Mouse (Mus musculus) mouse embryonic stem cell (cell line): ENCODE data around the gene Aldh1a1.
"Not testable (repeated sequence)": the region's sequence is repeated elsewhere in the genome, so short reads cannot be mapped to it uniquely, and the experiment has no call there.

ENCODE experiments used
- in situ Hi-C, 2 experiments: fragments of 300-500 bp; cut with MboI; formaldehyde crosslinking; loops; 1 replicate in 1 of 2; 3 replicates in 1 of 2; pipeline ENCODE4 v1.14.3; 2019 to 2020; ENCODE audit warnings: low sequenced_read_pairs in 2 of 2, low pct_unique_long_range_greater_than_20kb in 1 of 2, mixed read lengths in 1 of 2; ENCODE audit not compliant: unreplicated experiment in 1 of 2

Gene Aldh1a1

GRCm38 (mm10) chr19:20492491-20492890, at the start of gene Aldh1a1:
Gene Aldh1a1 (plus strand): TSS chr19:20492715.
- in situ Hi-C loops: no loop called here

- in situ Hi-C loops: no loop called here
Measured at GRCm38 (mm10) chr19:20447807-20448206, 44.7 kb upstream of the Aldh1a1 start.

- in situ Hi-C loops: no loop called here
Measured at GRCm38 (mm10) chr19:20449546-20449945, 43.0 kb upstream of the Aldh1a1 start.

GRCm38 (mm10) chr19:20451045-20451444, 41.5 kb upstream of the Aldh1a1 start:
- in situ Hi-C loops: no loop called here

- in situ Hi-C loops: no loop called here
Measured at GRCm38 (mm10) chr19:20484497-20484896, 8.0 kb upstream of the Aldh1a1 start.

DNA sequence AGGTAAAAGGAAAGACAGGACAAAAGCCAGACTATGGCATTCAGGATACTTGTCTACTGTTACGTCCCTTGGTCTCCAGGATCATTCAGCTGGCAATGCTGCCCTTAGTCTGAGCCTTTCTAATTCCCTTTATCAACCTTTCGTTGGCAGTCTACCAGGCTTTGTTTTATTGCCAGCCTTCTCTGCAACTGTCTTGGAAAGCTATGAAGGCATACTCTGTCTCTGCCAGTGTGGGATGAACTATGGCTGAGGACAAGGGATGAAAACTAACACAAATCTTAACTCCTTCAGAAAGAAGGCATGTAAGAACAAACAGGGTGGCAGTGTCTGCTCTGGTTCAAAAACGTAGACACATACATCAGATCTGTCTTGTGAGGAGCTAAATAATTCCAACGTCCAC, 565 bp upstream of the Aldh1a1 start:
- in situ Hi-C loops: no loop called here

- in situ Hi-C loops: no loop called here
Measured at GRCm38 (mm10) chr19:20496476-20496875, 4.0 kb downstream of the Aldh1a1 start.

- in situ Hi-C loops: no loop called here
Measured at GRCm38 (mm10) chr19:20505359-20505758, 12.8 kb downstream of the Aldh1a1 start.

GRCm38 (mm10) chr19:20506936-20507615, 14.6 kb downstream of the Aldh1a1 start:
- in situ Hi-C loops: no loop called here

DNA sequence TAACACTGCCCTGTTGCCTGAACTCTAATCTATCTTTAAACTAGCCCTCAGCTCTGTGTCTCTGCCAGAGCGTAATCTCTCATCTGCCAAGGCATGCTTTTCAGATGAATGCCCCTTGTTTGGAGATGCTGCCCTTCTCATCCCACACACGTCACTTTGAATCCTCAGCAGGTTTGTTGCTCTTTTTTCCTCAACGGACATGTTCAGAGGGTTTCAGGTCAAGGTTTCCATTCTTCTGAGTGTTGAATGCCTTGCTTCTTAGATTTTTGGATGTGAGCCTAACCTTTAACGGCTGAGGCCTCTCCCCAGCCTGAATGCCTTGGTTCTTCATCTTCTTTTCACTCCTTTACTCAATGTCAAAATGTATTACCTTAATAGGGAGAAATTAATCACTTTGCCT, 16.1 kb downstream of the Aldh1a1 start:
- in situ Hi-C loops: no loop called here

DNA sequence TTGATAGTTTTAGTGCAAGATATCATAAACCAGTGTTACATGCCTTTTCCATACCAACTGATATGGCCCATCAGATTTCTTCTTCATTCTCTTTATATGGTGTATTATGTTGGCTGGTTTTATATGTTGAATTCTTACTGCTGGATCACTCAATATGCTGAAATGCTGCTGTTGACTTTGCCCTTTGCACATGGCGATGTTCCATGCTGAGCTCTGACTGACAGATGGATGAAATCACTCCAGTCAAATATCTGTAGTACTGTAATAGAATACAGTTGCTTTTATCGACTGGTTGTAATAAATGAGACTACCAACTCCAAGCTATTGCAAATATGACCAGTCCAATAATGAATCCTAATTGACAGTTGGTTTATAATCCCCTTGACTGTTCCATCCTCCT, 19.5 kb downstream of the Aldh1a1 start:
- in situ Hi-C loops: no loop called here

GRCm38 (mm10) chr19:20513181-20513580, 20.7 kb downstream of the Aldh1a1 start:
- in situ Hi-C loops: no loop called here

DNA sequence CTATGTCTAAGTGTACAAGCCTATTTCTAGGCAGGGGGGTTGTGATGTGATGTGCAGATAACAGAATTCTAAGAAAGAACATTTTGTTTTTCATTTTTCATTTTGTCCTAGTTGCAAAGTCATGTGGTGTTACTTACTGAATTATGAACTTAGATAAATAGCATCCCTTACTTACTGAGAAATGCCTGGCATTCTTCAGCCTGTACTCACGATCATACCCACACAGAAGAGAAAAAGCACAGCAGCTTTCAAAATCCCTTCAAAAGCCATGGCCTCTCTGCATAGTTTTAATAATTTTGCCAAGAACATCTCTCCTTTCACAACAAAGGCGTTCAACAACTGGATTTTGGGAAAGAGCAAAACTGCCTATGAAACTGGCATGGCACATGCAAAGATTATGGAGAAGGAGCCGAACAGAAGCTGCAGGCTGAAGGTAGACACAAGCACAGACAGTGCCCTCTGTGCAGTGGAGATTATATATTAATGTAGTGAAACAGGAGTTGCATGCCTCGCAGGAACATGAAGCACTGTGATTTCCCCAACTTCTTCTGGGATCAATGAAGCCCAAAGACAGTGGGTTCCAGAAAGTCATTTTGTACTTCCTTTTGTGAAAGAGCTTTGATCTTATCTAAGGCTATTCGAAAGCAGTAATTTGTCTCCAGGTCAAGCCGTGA, 21.3 kb downstream of the Aldh1a1 start:
- in situ Hi-C loops: no loop called here

DNA sequence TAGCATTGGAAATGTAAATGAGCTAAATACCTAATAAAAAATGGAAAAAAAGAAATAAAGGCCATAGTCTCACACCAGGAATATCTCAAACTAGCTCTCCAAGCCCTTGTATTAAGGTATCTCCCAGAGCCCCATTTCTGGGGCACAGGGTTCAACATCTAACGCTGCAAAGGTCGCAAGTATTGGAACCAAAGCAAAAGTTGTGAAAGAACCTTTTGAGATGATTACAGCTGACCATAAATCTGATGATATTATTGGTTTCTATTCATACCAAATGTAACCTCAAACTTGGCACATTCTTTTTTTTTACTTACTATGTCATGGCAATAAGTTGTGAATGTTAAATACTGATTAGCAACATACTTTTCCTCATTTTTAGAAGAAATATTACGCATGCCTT, 24.0 kb downstream of the Aldh1a1 start:
- in situ Hi-C loops: no loop called here

GRCm38 (mm10) chr19:20529156-20529555, 36.6 kb downstream of the Aldh1a1 start:
- in situ Hi-C loops: not testable (repeated sequence)

DNA sequence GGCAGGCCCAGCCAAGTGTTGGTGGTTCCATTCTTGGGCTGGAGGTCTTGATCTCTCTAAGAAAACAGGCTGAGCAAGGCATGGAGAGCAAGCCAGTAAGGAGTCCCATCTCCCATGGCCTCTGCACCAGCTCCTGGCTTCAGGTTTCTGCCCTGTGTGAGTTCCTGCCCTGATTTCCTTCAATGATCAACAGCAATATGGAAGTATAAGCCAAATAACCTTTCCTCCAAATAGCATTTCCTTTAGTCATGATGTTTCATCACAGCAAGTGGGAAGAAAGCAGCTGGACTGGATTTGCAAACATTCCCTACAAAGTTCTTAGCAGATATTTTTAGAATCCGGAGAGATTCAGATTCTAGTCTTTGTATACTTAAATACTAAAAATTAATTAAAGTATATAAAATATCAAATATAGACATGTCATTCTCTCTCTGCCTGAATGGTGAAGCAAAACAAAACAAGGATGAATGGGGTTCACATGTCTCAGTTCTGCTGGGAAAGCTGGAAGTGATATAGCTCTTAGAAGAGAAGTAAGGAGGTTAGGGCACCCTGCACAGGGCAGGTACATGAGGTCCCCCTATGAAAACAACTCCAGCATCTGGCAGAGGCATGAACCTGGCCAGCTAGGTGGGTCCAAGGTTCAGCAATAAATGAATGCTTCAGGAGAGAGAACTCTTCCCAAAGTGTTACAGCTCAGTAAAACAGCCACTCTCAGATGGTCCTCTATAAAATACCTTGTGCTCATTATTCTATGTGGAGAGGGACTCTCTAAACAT, 37.6 kb downstream of the Aldh1a1 start:
- in situ Hi-C loops: no loop called here

- in situ Hi-C loops: no loop called here
Measured at GRCm38 (mm10) chr19:20536538-20536937, 44.0 kb downstream of the Aldh1a1 start.

- in situ Hi-C loops: no loop called here
Measured at GRCm38 (mm10) chr19:20541044-20541443, 48.5 kb downstream of the Aldh1a1 start.

- in situ Hi-C loops: no loop called here
Measured at GRCm38 (mm10) chr19:20541924-20542323, 49.4 kb downstream of the Aldh1a1 start.
